Mouse (Mus musculus) lung, adult 2 months (tissue): ENCODE measurements around the gene Olfr1385. TPM values are rescaled to one million over a fixed set of nuclear protein-coding genes. Genes with fewer than 3 reads are reported as not detected.
"Not testable (repeated sequence)": the region's sequence is repeated elsewhere in the genome, so short reads cannot be mapped to it uniquely, and the experiment has no call there.

ENCODE experiments used
- DNase-seq: peaks from one replicate; pipeline ENCODE4 v3.0.0; 2022
- H3K4me1 ChIP-seq: fragments of 200-500 bp; 2 replicates; pipeline ENCODE4 v1.6.1; 2011; ENCODE audit warnings: low read length; ENCODE audit not compliant: control insufficient read depth, insufficient read depth
- H3K4me3 ChIP-seq: fragments of 200-500 bp; replicated peaks from 2 replicates; pipeline ENCODE3; 2011; ENCODE audit warnings: low read depth, mild to moderate bottlenecking, control low read depth, low read length; ENCODE audit errors: extremely low read depth
- CTCF ChIP-seq: fragments of 200-500 bp; IDR thresholded peaks from 2 replicates; pipeline ENCODE4 v1.5.1; 2011; ENCODE audit warnings: mild to moderate bottlenecking, low read length, control low read depth; ENCODE audit not compliant: insufficient read depth
- POLR2A ChIP-seq: fragments of 200-500 bp; IDR thresholded peaks from 2 replicates; pipeline ENCODE4 v1.6.1; 2011; ENCODE audit warnings: low read depth, mild to moderate bottlenecking, control low read depth, low read length, borderline replicate concordance; ENCODE audit errors: extremely low read depth
- WGBS: fragments of 180-500 bp; shearing (Covaris S2); methylation state at CpG from one replicate; pipeline ENCODE4 v1.1.7; 2018; 5-methylcytosine and 5-hydroxymethylcytosine counted together
- polyA plus RNA-seq: library from polyadenylated mRNA; depleted of rRNA; stranded (reverse); fragments of >200 nt; gene quantifications from 2 replicates; pipeline ENCODE4 v1.2.3, GENCODE M21; 2012; rRNA removed

Gene Olfr1385
- not detected in 2 replicates for polyA plus RNA-seq

DNA sequence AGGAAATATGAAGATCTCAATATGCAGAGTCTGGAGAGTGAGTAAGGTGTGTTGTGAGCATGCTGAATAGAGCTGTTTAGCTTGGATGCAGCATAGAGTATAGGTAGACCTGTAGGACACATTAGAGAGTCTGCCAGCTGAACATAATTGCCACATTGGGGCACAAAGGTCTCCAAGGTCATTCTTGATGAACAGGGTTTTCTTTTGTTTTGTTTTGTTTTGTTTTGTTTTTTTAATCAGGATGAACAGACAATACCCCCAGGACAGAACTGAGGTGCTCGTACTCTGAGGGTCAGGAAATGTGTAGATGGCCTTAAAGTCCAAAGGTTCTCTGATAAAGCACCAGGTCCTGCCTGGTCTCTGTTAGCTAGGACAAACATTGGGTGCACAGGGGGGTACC is at the start of gene Olfr1385:
TSS of gene Olfr1385 (plus strand) at position 301 of the 400 bp plus-strand sequence.
- H3K4me1 ChIP-seq, H3K4me3 ChIP-seq, DNase-seq: not testable (repeated sequence)
- 57% methylated on average over 1 of the region's 1 CpGs for WGBS

- H3K4me1 ChIP-seq: no peaks in the 10 kb centered on the region
- H3K4me3 ChIP-seq: no peak within 1 kb of the TSS
- 56% methylated on average over 1 of the region's 1 CpGs for WGBS
- no peak for DNase-seq
- TF ChIP-seq CTCF: no peak
- TF ChIP-seq POLR2A: no peak
Observed at GRCm38 (mm10) chr11:49455043-49455442, 33.8 kb upstream of the Olfr1385 start, which contains the start of gene Olfr1387. TSS of gene Olfr1387 (plus strand) at chr11:49455343.

DNA sequence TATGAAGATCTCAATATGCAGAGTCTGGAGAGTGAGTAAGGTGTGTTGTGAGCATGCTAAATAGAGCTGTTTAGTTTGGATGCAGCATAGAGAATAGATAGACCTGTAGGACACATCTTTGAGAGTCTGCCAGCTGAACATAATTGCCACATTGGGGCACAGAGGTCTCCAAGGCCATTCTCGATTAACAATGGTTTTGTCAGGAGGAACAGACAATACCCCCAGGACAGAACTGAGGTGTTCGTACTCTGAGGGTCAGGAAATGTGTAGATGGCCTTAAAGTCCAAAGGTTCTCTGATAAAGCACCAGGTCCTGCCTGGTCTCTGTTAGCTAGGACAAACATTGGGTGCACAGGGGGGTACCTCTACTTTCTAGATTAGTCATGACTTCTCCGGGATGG is 24.1 kb upstream of the Olfr1385 start, which contains the start of gene Olfr1386:
TSS of gene Olfr1386 (plus strand) at position 301 of the 400 bp plus-strand sequence.
- 72% methylated on average over 3 of the region's 3 CpGs for WGBS
- H3K4me1 ChIP-seq, DNase-seq, H3K4me3 ChIP-seq: not testable (repeated sequence)

DNA sequence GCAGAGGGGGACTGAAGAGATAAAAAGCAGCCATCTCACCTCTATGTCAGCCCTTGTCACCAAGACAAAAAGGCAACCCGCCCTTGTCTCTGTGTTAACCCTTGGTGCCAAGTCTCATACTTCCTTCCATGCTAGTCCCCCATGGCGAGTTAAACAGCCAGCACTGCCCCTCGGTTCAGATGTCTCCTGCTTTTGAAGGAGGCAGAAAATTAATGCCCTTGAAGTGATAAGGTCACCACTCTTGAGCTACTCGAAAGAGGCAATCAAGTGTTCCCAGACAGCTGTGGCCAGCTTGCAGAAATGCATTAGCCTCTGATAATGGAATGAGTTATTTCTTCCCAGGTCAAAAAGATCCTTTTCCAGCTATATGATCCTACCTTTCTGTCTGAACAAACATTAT is 2.9 kb upstream of the Olfr1385 start:
- no peak for TF ChIP-seq CTCF
- 35% methylated on average over 4 of the region's 4 CpGs for WGBS
- H3K4me1 ChIP-seq: no peaks in the 10 kb centered on the region
- H3K4me3 ChIP-seq: no peak overlapping the region
- DNase-seq: no peak

GRCm38 (mm10) chr11:49518086-49518485 is 29.2 kb downstream of the Olfr1385 start:
- DNase-seq: no peak
- Histone ChIP-seq H3K4me3 (no peak overlapping the region), H3K4me1 (no peaks in the 10 kb centered on the region)
- TF ChIP-seq CTCF (no peak), POLR2A (no peak)
- WGBS: 45% methylated on average over 5 of the region's 5 CpGs

DNA sequence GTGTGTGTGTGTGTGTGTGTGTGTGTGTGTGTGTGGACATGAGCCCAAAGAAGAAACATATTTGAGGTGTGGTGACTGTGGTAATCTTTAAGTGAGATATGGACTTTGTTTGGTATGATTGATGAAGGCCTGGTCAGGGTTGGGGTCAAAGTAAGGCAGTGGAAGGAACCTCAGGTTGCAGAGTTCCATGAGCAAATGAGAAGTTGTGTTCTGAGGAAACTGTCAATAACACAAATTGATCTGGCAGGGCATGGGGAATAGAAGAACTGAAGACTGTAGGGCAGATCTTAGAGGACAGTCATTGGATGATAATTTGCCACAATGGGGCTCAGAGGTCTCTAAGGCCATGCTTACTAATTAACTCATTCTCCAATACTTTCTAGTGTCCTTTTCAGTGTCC is 30.5 kb downstream of the Olfr1385 start, which contains the start of gene Olfr1383:
TSS of gene Olfr1383 (plus strand) at position 301 of the 400 bp plus-strand sequence.
- H3K4me3 ChIP-seq: no peak within 1 kb of the TSS
- no peaks in the 10 kb centered on the region for H3K4me1 ChIP-seq
- TF ChIP-seq CTCF: no peak
- no peak for TF ChIP-seq POLR2A
- DNase-seq: no peak

DNA sequence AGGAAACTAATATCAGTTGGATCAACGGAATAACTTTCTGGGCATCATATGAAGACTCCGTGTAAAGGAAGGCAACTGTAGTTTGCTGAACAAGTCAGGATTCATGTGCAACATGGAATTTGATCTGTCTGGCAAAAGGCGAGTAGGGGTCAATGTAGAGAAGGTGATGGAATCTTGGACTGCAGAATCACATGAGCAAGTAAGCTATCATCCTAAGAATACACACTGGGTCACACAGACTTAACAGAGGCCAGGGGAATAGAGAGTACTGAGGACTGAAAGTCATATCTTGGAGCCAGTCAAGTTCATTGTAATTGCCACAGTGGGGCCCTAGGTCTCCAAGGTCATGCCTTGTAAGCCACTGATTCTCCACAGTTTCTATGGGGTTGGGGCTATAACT is 39.1 kb downstream of the Olfr1385 start, which contains the start of gene Olfr1382:
TSS of gene Olfr1382 (plus strand) at position 301 of the 400 bp plus-strand sequence.
- DNase-seq: no peak
- TF ChIP-seq POLR2A: no peak
- TF ChIP-seq CTCF: no peak
- no peak within 1 kb of the TSS for H3K4me3 ChIP-seq
- H3K4me1 ChIP-seq: no peaks in the 10 kb centered on the region
- 82% methylated on average over 3 of the region's 3 CpGs for WGBS

DNA sequence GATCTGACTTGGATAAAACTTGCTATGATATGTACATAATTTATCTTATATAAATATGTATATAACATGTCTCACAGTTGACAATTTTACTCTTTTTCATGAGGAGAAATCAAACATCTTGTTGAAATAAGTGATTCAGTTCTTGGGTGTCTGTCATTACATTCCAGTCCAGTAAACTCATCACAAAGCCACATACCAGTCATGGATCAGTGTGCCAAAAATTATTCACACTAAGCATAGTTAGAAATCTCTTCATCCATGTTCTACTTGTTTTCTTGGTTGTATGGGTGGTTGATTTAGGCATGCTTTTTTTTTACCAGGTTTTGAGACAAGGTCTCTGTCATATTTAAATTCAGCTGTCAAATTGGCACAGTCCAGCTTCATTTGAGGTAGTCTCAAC is 43.9 kb downstream of the Olfr1385 start:
- TF ChIP-seq POLR2A (no peak), CTCF (no peak)

GRCm38 (mm10) chr11:49536631-49537030 is 47.8 kb downstream of the Olfr1385 start:
- DNase-seq, H3K4me3 ChIP-seq, H3K4me1 ChIP-seq: not testable (repeated sequence)
- 85% methylated on average over 2 of the region's 2 CpGs for WGBS

More for the DNA sequence above, 43.9 kb downstream of the Olfr1385 start:
- no peak for DNase-seq
- Histone ChIP-seq H3K4me1 (no peaks in the 10 kb centered on the region), H3K4me3 (no peak overlapping the region)

GRCm38 (mm10) chr11:49543149-49543548 is 54.3 kb downstream of the Olfr1385 start, which contains the start of gene Olfr1381:
TSS of gene Olfr1381 (plus strand) at chr11:49543449.
- DNase-seq, H3K4me1 ChIP-seq, H3K4me3 ChIP-seq: not testable (repeated sequence)
- WGBS: 68% methylated on average over 3 of the region's 3 CpGs

Other genes starting within 250 kb of the Olfr1385 start
- 216 and 218 TPM in 2 replicates for gene Mgat1, start 244.9 kb upstream of the Olfr1385 start, polyA plus RNA-seq
- not detected in 2 replicates for gene Olfr1393, start 210.8 kb upstream of the Olfr1385 start, polyA plus RNA-seq
- gene Olfr1392, start 203.8 kb upstream of the Olfr1385 start, polyA plus RNA-seq: 0.09 TPM in 1 of 2 replicates, not detected in the other
- gene Olfr10, start 184.3 kb upstream of the Olfr1385 start, polyA plus RNA-seq: not detected in 2 replicates
- gene Olfr1391, start 166.3 kb upstream of the Olfr1385 start, polyA plus RNA-seq: not detected in 2 replicates
- gene Olfr1390, start 153.9 kb upstream of the Olfr1385 start, polyA plus RNA-seq: not detected in 2 replicates
- gene Olfr1389, start 66.0 kb upstream of the Olfr1385 start, polyA plus RNA-seq: not detected in 2 replicates
- gene Olfr1388, start 52.4 kb upstream of the Olfr1385 start, polyA plus RNA-seq: 0.07 and 0.08 TPM in 2 replicates
- gene Olfr1387, start 33.7 kb upstream of the Olfr1385 start, polyA plus RNA-seq: not detected in 2 replicates
- gene Olfr1386, start 24.0 kb upstream of the Olfr1385 start, polyA plus RNA-seq: not detected in 2 replicates
- gene Olfr1384, start 17.7 kb downstream of the Olfr1385 start, polyA plus RNA-seq: not detected in 2 replicates
- not detected in 2 replicates for gene Olfr1383, start 30.6 kb downstream of the Olfr1385 start, polyA plus RNA-seq
- not detected in 2 replicates for gene Olfr1382, start 39.2 kb downstream of the Olfr1385 start, polyA plus RNA-seq
- not detected in 2 replicates for gene Olfr1381, start 54.4 kb downstream of the Olfr1385 start, polyA plus RNA-seq
- not detected in 2 replicates for gene Olfr1380, start 67.8 kb downstream of the Olfr1385 start, polyA plus RNA-seq
- gene Flt4, start 120.2 kb downstream of the Olfr1385 start, polyA plus RNA-seq: 28.0 and 32.0 TPM in 2 replicates
- 2,792 and 3,426 TPM in 2 replicates for gene Scgb3a1, start 174.5 kb downstream of the Olfr1385 start, polyA plus RNA-seq
- gene Cnot6, start 223.7 kb downstream of the Olfr1385 start, polyA plus RNA-seq: 9.5 and 15.3 TPM in 2 replicates